Mouse (Mus musculus) brain, embryonic 14.5 days (tissue): ENCODE data around the gene Slc26a1. TPM values are rescaled to one million over a fixed set of nuclear protein-coding genes. Genes with fewer than 3 reads are reported as not detected.
"Not testable (repeated sequence)": the region's sequence is repeated elsewhere in the genome, so short reads cannot be mapped to it uniquely, and the experiment has no call there.

ENCODE experiments used
- DNase-seq: peaks from one replicate; pipeline ENCODE4 v3.0.0-alpha.2; 2011; ENCODE audit warnings: low read depth
- CTCF ChIP-seq: fragments of 200-500 bp; IDR thresholded peaks from 2 replicates; pipeline ENCODE4 v1.5.1; 2012; ENCODE audit warnings: inconsistent platforms, mild to moderate bottlenecking, moderate library complexity, borderline replicate concordance; ENCODE audit not compliant: insufficient read depth, insufficient read length; ENCODE audit errors: extremely low read depth
- POLR2A ChIP-seq: fragments of 200-500 bp; IDR thresholded peaks from 2 replicates; pipeline ENCODE4 v1.6.1; 2012; ENCODE audit warnings: mild to moderate bottlenecking, inconsistent platforms, borderline replicate concordance; ENCODE audit not compliant: poor library complexity, insufficient read depth, insufficient read length, severe bottlenecking; ENCODE audit errors: extremely low read depth
- polyA plus RNA-seq: library from polyadenylated mRNA; depleted of rRNA; stranded (reverse); fragments of >200 nt; gene quantifications from 2 replicates; pipeline ENCODE4 v1.2.3, GENCODE M21; 2012

Gene Slc26a1
- polyA plus RNA-seq, 1 experiment: 4.0 TPM

GRCm38 (mm10) chr5:108650341-108650740, 25.0 kb downstream of the Slc26a1 start:
- DNase-seq: no peak
- TF ChIP-seq CTCF (no peak), POLR2A (no peak)

DNA sequence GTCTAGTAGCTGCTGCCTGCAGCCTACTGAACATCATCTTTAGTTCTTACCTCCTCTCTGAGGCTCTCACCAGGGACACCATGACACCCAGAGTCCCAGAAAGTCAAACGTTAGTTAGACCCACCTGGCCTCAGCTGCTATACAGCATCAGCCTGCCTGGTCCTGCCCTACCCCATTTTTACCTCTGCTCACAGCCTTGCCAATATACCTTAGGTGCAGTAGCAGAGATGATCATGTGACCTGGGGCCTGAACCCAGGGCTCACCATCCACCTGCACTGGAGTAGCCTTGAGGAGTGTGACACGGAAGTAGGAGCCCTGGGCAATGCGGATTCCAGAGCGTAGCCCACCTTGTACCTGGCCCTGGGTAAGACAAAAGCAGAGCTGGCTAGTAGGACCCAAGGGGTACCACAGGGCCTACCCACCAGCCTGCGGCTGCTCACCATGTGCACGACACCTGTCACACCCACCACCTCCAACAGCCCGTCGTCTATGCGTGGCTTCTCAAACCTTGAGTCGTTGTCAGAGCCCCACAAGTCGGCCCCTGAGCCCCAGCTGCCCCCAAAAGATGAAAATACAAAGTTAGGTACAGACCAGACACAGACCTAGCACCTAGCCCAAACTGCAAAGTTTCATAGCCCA, 26.3 kb downstream of the Slc26a1 start:
- DNase-seq: no peak

DNA sequence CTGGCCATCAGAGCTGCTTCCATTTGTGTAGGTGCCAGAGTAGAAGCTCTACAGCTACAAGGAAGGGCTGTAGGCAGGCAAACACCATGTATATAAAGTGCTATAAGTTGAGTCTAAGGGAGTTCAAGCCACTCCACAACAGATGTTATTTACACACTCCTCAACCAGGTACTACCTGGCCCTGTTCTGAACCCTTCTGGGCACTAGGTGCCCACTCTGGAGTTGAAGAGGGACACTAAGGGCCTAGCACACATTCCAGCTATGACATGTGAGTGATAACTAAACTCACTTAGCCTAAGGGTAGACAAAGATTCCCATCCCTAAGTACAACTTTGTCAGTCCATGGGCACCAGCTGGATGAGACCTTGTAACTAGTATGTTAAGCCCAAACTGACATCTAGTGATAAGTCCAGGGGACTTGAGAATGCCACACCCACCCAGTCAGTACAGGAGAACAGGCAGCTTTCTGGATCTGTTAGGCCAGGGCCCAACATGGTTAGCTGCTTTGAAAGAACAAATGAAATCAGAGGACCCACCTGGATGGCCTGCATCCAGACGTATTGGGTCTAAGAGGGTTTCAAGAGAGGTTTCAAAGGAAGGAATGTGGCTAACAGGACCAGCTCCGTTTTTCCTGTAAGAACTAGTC, 27.4 kb downstream of the Slc26a1 start:
- no peak for TF ChIP-seq POLR2A
- no peak for DNase-seq

More for the DNA sequence above, 26.3 kb downstream of the Slc26a1 start:
- TF ChIP-seq CTCF (no peak), POLR2A (no peak)

DNA sequence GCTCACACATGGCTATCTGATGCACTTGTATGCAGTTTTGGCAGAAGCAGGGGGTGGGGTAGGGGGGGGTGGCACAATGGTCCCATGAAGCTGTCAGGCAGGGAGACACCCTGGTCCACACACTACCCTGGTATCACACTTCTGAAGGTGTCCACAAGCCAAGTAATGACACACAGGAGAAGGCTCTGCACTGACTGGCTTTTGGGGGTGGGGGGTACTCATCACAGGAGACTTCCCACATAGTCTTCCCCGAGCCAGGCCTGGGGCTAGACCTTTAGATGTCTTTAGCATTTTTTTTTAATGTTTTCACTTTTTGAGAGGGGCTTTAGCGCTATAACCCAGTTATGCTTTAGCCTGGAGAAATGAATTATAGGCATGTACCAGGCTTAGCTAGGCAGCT, 28.1 kb downstream of the Slc26a1 start:
- no peak for DNase-seq
- no peak for TF ChIP-seq POLR2A
- no peak for TF ChIP-seq CTCF

- no peak for DNase-seq
- TF ChIP-seq CTCF: no peak
- no peak for TF ChIP-seq POLR2A
Measured at GRCm38 (mm10) chr5:108646343-108646660, 29.1 kb downstream of the Slc26a1 start.

GRCm38 (mm10) chr5:108645651-108646342, 29.6 kb downstream of the Slc26a1 start:
- TF ChIP-seq CTCF: no peak
- no peak for TF ChIP-seq POLR2A
- peak; percentile 21 for DNase-seq

DNA sequence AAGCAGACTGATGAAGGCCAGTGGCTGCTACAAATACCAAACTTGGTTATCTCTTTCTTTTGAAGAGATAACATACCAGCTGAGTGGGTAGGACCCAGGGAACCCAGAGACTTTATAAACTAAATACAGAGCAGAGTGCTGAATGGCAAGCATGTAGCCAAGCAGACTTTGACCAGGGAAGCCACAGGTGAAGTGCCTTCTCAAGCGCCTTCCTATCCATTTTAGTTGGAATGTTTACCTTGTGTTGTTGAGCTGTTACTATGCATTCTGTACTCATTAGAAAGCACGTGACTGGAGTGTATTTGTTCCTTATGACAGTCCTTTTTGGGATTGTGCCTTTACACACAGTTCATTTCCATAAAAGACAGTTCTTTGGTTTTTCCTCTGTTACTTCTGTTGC, 31.7 kb downstream of the Slc26a1 start:
- DNase-seq: no peak
- TF ChIP-seq CTCF (no peak), POLR2A (no peak)

DNA sequence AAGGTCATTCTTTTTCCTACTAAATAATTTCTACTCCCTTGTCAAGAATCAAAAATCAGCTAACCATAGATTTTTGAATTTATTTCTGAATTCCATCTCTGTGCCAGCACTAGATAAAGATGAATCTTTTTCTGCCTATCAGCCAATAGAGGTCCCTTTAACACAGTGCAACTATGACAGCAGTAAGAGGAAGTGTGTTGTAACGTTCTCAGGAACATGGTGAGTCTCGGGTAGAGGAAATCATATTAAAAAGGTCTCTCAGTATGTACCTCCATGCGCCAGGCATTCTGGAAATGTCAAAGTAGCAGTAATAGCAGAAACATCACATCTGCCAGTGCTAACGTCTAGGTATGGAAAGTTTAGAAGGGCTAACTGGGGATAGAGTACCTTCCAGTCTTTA, 39.2 kb downstream of the Slc26a1 start:
- DNase-seq: no peak
- TF ChIP-seq CTCF (no peak), POLR2A (no peak)

DNA sequence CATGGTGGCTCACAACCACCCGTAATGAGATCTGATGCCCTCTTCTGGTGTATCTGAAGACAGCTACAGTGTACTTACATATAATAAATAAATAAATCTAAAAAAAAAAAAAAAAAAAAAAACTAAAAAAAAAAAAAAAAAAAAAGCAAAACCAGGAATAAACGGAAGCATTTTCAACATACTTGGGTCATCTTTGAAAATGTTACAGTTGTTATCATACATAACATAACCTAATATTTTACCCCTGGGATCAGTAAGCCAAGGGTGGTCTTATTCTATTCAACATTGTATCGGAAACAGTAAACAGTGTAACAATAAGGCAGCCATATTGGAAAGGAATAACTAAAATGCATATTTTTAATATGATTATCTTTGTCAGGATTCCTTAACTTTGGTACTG, 41.3 kb downstream of the Slc26a1 start:
- DNase-seq: not testable (repeated sequence)

DNA sequence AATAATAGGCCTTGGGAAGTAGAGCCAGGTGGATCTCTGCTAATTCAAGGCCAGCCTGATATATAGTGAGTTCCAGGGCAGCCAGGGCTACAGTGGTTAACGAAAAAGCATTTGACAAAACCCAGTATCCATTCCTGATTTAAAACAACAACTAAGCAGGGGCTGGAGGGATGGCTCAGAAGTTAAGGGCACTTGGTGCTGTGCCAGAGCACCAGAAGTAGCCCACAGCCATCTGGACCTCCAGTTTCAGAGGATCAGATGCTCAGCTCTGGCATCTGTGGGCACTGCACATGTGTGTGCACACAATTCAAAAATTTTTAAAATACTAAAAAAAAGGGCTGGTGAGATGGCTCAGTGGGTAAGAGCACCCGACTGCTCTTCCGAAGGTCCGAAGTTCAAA, 41.7 kb downstream of the Slc26a1 start:
- no peak for DNase-seq
- TF ChIP-seq POLR2A: no peak
- no peak for TF ChIP-seq CTCF

GRCm38 (mm10) chr5:108629634-108630483, 45.5 kb downstream of the Slc26a1 start, which contains the start of the genes Gak and Tmem175:
Gene Gak, minus strand, starts transcription at chr5:108629755.
Gene Tmem175, plus strand, starts transcription at chr5:108629770.
- TF ChIP-seq POLR2A (peak; percentile 97), CTCF (no peak)
- DNase-seq: peak; percentile 98

DNA sequence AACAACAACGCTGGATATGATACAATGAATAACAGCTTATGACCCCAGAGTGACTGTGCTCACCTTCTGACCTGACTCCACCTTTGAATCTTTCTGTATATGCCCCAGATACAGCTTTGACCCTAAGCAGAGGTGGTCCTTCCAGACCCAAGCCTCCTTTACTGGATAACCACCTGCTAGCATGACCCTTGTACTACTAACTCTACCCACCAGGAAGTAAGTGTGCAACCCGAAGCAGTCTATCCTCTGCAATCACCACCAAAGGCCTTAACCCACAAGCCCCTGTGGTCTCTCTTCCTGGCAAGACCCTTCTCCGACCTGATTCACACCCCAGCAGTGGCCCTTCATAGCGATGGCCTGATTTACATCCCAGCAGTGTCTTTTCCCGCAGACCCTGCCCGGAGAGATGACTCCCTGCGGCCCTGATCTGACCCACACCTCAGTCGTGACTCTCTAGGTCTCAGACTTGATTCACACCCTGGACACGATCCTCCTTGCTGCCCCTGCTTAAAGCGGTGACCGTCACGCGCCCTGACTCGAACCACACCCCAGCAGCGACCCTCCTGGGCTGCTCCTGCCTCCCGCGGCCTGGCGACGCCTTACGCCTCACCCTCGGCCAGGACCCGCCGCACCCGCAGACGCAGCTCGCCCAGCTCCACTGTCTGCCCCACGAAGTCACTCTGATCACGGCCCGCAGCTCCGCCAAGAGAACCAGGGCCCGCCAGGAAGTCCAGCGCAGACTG, 46.3 kb downstream of the Slc26a1 start:
- DNase-seq: no peak
- TF ChIP-seq CTCF (no peak), POLR2A (no peak)
